Mouse (Mus musculus): Measurements from ENCODE around the gene Ypel2.

GRCm38 (mm10) chr11:86920111-86921080 is 73.1 kb downstream of the Ypel2 start:
- TF ChIP-seq POLR2A (IDR thresholded peaks at IDR 0.05; ENCODE audit: borderline replicate concordance, extremely low read depth, insufficient read depth, insufficient read length, poor library complexity, severe bottlenecking): no peak
- TF ChIP-seq CTCF (IDR thresholded peaks at IDR 0.05; ENCODE audit: borderline replicate concordance, extremely low read depth, insufficient read depth, insufficient read length): no peak

Measured in brain, embryonic 14.5 days (tissue).